Mouse (Mus musculus): Measurements from ENCODE around the gene Mid1. TPM values are rescaled to one million over a fixed set of nuclear protein-coding genes. Genes with fewer than 3 reads are reported as not detected.
"Not testable (repeated sequence)": the region's sequence is repeated elsewhere in the genome, so short reads cannot be mapped to it uniquely, and the experiment has no call there.

Gene Mid1
- total and polyA plus RNA-seq, 3 experiments = 0.05 to 0.83 (median 0.12) TPM

- not testable (repeated sequence) for H3K9me3 ChIP-seq (replicated peaks); H3K36me3 ChIP-seq (replicated peaks); DNase-seq (ENCODE audit: low spot score); H3K4me1 ChIP-seq (ENCODE audit: insufficient read depth, low read depth, low read length); ATAC-seq (ENCODE audit: extremely low read depth, insufficient number of reproducible peaks, low FRiP score, poor library complexity, severe bottlenecking)
- peak overlapping the region; percentile 1; the same call in 1 of the 2 replicates for H3K4me3 ChIP-seq (ENCODE audit: low read depth, low read length)
- H3K27me3 ChIP-seq (ENCODE audit: insufficient read depth, low read length) = peaks cover 15% of the 10 kb centered on the region
These were observed 314.4 kb downstream of the Mid1 start for GRCm38 (mm10) chrX:169999226-169999883.

- not testable (repeated sequence) for DNase-seq (ENCODE audit: low spot score); ATAC-seq (ENCODE audit: extremely low read depth, insufficient number of reproducible peaks, low FRiP score, poor library complexity, severe bottlenecking); H3K9me3 ChIP-seq (replicated peaks); H3K4me3 ChIP-seq (ENCODE audit: low read depth, low read length); H3K36me3 ChIP-seq (replicated peaks); H3K4me1 ChIP-seq (ENCODE audit: insufficient read depth, low read depth, low read length)
- peaks cover 11% of the 10 kb centered on the region for H3K27me3 ChIP-seq (ENCODE audit: insufficient read depth, low read length)
These were observed 315.1 kb downstream of the Mid1 start for GRCm38 (mm10) chrX:169999912-170000641.

GRCm38 (mm10) chrX:170000642-170001387 is 315.8 kb downstream of the Mid1 start:
- H3K9me3 ChIP-seq (replicated peaks); H3K27me3 ChIP-seq (ENCODE audit: insufficient read depth, low read length); DNase-seq (ENCODE audit: low spot score); H3K36me3 ChIP-seq (replicated peaks); ATAC-seq (ENCODE audit: extremely low read depth, insufficient number of reproducible peaks, low FRiP score, poor library complexity, severe bottlenecking); H3K4me3 ChIP-seq (ENCODE audit: low read depth, low read length); H3K4me1 ChIP-seq (ENCODE audit: insufficient read depth, low read depth, low read length): not testable (repeated sequence)

- not testable (repeated sequence) for H3K4me3 ChIP-seq (ENCODE audit: low read depth, low read length); H3K4me1 ChIP-seq (ENCODE audit: insufficient read depth, low read depth, low read length); H3K9me3 ChIP-seq (replicated peaks); H3K36me3 ChIP-seq (replicated peaks); H3K27me3 ChIP-seq (ENCODE audit: insufficient read depth, low read length); DNase-seq (ENCODE audit: low spot score)
- peak; percentile 43; the same call in 1 of the 2 replicates for ATAC-seq (ENCODE audit: extremely low read depth, insufficient number of reproducible peaks, low FRiP score, poor library complexity, severe bottlenecking)
These were observed 316.3 kb downstream of the Mid1 start for GRCm38 (mm10) chrX:170001388-170001695.

- H3K9me3 ChIP-seq (replicated peaks); DNase-seq (ENCODE audit: low spot score); H3K4me3 ChIP-seq (ENCODE audit: low read depth, low read length); H3K4me1 ChIP-seq (ENCODE audit: insufficient read depth, low read depth, low read length); H3K27me3 ChIP-seq (ENCODE audit: insufficient read depth, low read length); H3K36me3 ChIP-seq (replicated peaks): not testable (repeated sequence)
- ATAC-seq (ENCODE audit: extremely low read depth, insufficient number of reproducible peaks, low FRiP score, poor library complexity, severe bottlenecking) = peak; percentile 52
These were observed 317.7 kb downstream of the Mid1 start for GRCm38 (mm10) chrX:170002510-170003197.

- not testable (repeated sequence) for H3K36me3 ChIP-seq (replicated peaks); DNase-seq (ENCODE audit: low spot score); H3K9me3 ChIP-seq (replicated peaks); H3K4me1 ChIP-seq (ENCODE audit: insufficient read depth, low read depth, low read length); ATAC-seq (ENCODE audit: extremely low read depth, insufficient number of reproducible peaks, low FRiP score, poor library complexity, severe bottlenecking); H3K4me3 ChIP-seq (ENCODE audit: low read depth, low read length); H3K27me3 ChIP-seq (ENCODE audit: insufficient read depth, low read length)
These were observed 318.5 kb downstream of the Mid1 start for GRCm38 (mm10) chrX:170003536-170003935.

- DNase-seq (ENCODE audit: low spot score); H3K36me3 ChIP-seq (replicated peaks); ATAC-seq (ENCODE audit: extremely low read depth, insufficient number of reproducible peaks, low FRiP score, poor library complexity, severe bottlenecking); H3K4me3 ChIP-seq (ENCODE audit: low read depth, low read length); H3K4me1 ChIP-seq (ENCODE audit: insufficient read depth, low read depth, low read length); H3K9me3 ChIP-seq (replicated peaks); H3K27me3 ChIP-seq (ENCODE audit: insufficient read depth, low read length): not testable (repeated sequence)
These were observed 319.2 kb downstream of the Mid1 start for GRCm38 (mm10) chrX:170004236-170004635.

GRCm38 (mm10) chrX:170004793-170005192 is 319.8 kb downstream of the Mid1 start:
- DNase-seq (ENCODE audit: low spot score); H3K9me3 ChIP-seq (replicated peaks); H3K4me3 ChIP-seq (ENCODE audit: low read depth, low read length); H3K27me3 ChIP-seq (ENCODE audit: insufficient read depth, low read length); ATAC-seq (ENCODE audit: extremely low read depth, insufficient number of reproducible peaks, low FRiP score, poor library complexity, severe bottlenecking); H3K36me3 ChIP-seq (replicated peaks); H3K4me1 ChIP-seq (ENCODE audit: insufficient read depth, low read depth, low read length): not testable (repeated sequence)

- not testable (repeated sequence) for H3K4me1 ChIP-seq (ENCODE audit: insufficient read depth, low read depth, low read length); H3K4me3 ChIP-seq (ENCODE audit: low read depth, low read length); H3K9me3 ChIP-seq (replicated peaks); H3K27me3 ChIP-seq (ENCODE audit: insufficient read depth, low read length); DNase-seq (ENCODE audit: low spot score); H3K36me3 ChIP-seq (replicated peaks)
- peak; percentile 12; the same call in 1 of the 2 replicates for ATAC-seq (ENCODE audit: extremely low read depth, insufficient number of reproducible peaks, low FRiP score, poor library complexity, severe bottlenecking)
These were observed 320.2 kb downstream of the Mid1 start for GRCm38 (mm10) chrX:170005194-170005593.

GRCm38 (mm10) chrX:170005695-170006297 is 320.8 kb downstream of the Mid1 start:
- not testable (repeated sequence) for H3K4me3 ChIP-seq (ENCODE audit: low read depth, low read length); H3K36me3 ChIP-seq (replicated peaks); ATAC-seq (ENCODE audit: extremely low read depth, insufficient number of reproducible peaks, low FRiP score, poor library complexity, severe bottlenecking); DNase-seq (ENCODE audit: low spot score); H3K27me3 ChIP-seq (ENCODE audit: insufficient read depth, low read length); H3K9me3 ChIP-seq (replicated peaks); H3K4me1 ChIP-seq (ENCODE audit: insufficient read depth, low read depth, low read length)

- H3K27me3 ChIP-seq (ENCODE audit: insufficient read depth, low read length); ATAC-seq (ENCODE audit: extremely low read depth, insufficient number of reproducible peaks, low FRiP score, poor library complexity, severe bottlenecking); DNase-seq (ENCODE audit: low spot score); H3K4me3 ChIP-seq (ENCODE audit: low read depth, low read length); H3K4me1 ChIP-seq (ENCODE audit: insufficient read depth, low read depth, low read length); H3K36me3 ChIP-seq (replicated peaks): not testable (repeated sequence)
- peaks cover 12% of the 10 kb centered on the region for H3K9me3 ChIP-seq (replicated peaks)
These were observed 321.8 kb downstream of the Mid1 start for GRCm38 (mm10) chrX:170006694-170007247.
